Mouse (Mus musculus) gastrocnemius, postnatal 14 days (tissue): ENCODE data around the gene Sinhcaf. TPM values are rescaled to one million over a fixed set of nuclear protein-coding genes. Genes with fewer than 3 reads are reported as not detected.

Source experiments
- DNase-seq: peaks from one replicate; pipeline ENCODE4 v3.0.0; 2021; ENCODE audit warnings: mixed read lengths
- intact Hi-C: fragments of 180-260 bp; cut with DNase I; formaldehyde crosslinking; loops from one replicate; pipeline ENCODE4 v1.15.1; 2025; ENCODE audit warnings: low total_unique reads
- total RNA-seq, 2 experiments: library from RNA; stranded (reverse); gene quantifications; 2 replicates each; pipeline ENCODE4 v1.2.3; 2021

The Sinhcaf gene
- total RNA-seq, 2 experiments from 2014 or later = 2.5 to 2.9 TPM

DNA sequence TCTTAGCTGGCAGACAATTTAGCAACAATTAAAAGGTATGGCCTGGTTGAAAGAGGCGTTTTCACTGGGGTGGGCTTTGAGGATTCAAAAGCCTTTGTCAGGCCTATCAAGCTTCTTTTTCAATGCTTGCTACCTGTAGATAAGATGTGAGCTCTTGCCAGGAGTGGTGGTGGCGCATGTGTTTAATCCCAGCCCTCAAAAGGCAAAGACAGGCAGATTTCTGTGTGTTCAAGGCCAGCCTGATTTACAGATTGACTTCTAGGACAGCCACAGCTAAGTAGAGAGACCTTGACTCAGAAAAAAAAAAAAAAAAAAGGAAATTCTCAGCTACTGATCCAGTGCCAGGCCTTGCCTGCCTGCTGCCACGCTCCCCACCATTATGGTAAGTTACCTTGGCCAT lies 43.5 kb downstream of the Sinhcaf start:
- intact Hi-C loops = no loop called here
- DNase-seq = no peak

DNA sequence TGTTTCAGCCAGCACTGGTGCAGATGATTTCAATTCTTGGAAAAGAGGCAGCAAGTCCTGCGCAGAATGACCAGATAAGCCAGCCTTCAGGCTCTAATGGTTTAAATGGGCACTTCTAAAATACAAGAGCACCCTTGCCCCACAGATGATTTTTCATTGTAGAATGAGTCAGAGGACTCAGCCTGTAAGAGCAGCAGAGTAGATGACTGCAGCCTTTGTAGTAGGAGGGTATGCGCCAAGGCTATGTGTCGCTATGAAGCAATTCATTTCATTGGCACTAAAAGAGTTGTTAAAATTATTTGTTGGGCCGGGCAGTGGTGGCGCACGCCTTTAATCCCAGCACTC lies 49.8 kb downstream of the Sinhcaf start:
- intact Hi-C loops = no loop called here
- no peak for DNase-seq

DNA sequence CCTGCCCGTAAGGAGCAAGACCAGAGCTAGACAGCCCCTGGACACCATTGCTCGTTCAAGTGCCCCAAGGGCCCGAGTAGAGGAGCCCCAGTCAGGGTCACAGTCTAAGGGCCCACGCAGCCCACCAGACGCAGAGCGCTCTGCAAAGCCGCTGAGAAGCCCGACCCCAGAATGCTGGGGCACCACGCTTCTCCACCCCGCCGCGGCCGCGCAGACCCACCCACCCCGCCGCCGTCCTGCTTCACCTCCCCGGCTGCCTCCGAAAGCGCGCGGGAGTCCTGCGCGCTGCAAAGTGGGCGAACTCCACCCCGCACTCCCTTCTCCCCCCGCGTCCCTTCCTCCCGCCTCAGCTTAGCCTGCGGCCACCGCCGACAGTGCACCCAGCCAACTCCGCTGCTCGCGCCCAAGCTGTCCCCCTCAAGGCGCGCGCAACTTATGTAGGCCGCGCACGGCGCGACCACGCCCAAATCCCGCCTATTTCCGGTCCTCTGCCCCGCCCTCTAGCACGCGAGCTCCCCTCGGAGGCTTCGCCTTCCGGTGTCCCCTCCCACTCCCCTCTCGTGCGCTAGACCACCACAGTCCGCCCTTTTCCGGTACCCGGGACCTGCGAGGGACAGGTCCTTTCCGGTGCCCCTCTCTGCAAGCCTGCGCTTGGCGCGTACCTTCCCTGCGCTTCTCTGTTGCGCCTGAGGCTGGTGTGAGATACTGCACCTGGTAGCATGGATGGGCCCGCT lies 50.3 kb downstream of the Sinhcaf start, which contains the start of gene Caprin2:
Gene Caprin2 (minus strand): TSS at position 465 of the 734 bp plus-strand sequence.
- intact Hi-C loops = no loop called here

DNA sequence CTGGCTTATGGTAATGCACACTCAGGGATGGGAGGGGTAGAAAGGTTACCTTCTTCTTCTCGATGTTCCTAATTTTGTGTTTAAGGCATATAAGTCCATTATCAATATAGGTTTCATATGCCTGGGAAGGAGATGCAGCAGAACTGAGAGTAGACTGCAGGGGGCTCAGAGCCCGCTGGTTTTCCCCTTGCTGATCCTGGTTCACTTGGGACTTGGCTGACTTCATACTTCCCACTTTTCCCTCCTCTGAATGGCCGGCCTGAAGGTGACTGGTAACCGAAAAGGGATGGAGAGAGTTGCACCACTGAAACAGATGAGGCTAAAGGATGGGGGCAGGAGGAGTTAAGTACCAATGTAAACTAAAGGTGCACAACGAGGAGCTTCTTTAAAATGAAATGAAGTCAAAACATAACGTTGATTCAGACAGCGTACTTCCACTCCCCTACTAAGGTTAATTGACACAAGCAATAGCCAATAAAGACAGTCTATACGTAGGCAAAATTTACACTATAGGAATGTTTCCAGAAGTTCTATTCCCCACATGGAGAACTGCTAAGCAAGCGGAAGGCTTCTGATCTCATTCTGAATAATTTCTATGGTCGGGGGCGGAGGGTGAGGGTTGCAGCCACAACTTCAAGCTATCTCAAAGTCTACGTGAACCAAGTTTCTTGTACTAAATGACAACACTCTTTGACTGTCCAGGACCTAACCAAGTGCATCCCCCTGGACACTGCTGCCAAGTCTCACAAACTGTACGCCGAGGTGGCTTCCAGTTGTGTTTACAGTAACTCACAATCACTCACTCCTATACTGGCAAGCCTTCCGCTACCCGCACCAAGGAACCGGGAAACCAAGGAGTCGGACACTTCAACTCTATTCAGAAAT lies 51.1 kb downstream of the Sinhcaf start:
- DNase-seq = peak; percentile 8
- intact Hi-C loops = no loop called here

More for the DNA sequence above, 50.3 kb downstream of the Sinhcaf start, which contains the start of gene Caprin2:
- peak; percentile 89 for DNase-seq

DNA sequence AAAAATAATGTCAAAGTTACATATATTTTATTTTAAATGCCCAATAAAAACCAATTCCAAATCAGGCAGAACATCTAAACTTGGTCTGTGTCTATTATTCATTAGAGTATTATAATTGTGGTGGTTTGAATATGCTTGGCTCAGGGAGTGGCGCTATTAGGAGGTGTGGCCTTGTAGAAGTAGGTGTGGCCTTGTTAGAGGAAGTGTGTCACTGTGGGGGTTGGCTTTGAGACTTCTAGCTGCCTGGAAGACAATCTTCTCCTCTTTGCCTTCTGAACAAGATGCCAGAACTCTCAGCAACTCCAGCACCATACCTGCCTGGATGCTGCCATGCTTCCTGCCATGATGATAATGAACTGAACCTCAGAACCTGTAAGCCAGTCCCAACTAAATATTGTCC lies 72.4 kb downstream of the Sinhcaf start:
- intact Hi-C loops = no loop called here
- no peak for DNase-seq

Other genes starting within 250 kb of the Sinhcaf start
- gene Ipo8, start 115.0 kb downstream of the Sinhcaf start, total RNA-seq = 10 to 100 TPM; 21.0 to 23.3 TPM
- 10 to 100 TPM in 1 of 2 experiments, 1 to 10 TPM in 1; 7.9 to 12.6 TPM for gene Caprin2, start 50.2 kb downstream of the Sinhcaf start, total RNA-seq
- 1 to 10 TPM; 6.0 to 7.4 TPM for gene Dennd5b, start 155.2 kb upstream of the Sinhcaf start, total RNA-seq
- gene Gm10203, start 183.7 kb upstream of the Sinhcaf start, total RNA-seq = not detected
- 10 to 100 TPM in 1 of 2 experiments, 1 to 10 TPM in 1; 7.6 to 15.0 TPM for gene Etfbkmt, start 193.4 kb upstream of the Sinhcaf start, total RNA-seq
- gene Amn1, start 242.2 kb upstream of the Sinhcaf start, total RNA-seq = 10 to 100 TPM; 10.0 to 12.5 TPM